Mouse (Mus musculus): Measurements from ENCODE around the gene Jam2. TPM values are rescaled to one million over a fixed set of nuclear protein-coding genes. Genes with fewer than 3 reads are reported as not detected.
A peak's percentile ranks its signal among the peaks of the same experiment; 100 is the strongest.

Gene Jam2
- polyA plus RNA-seq, 1 experiment from 2014 or later = 14.6 TPM

DNA sequence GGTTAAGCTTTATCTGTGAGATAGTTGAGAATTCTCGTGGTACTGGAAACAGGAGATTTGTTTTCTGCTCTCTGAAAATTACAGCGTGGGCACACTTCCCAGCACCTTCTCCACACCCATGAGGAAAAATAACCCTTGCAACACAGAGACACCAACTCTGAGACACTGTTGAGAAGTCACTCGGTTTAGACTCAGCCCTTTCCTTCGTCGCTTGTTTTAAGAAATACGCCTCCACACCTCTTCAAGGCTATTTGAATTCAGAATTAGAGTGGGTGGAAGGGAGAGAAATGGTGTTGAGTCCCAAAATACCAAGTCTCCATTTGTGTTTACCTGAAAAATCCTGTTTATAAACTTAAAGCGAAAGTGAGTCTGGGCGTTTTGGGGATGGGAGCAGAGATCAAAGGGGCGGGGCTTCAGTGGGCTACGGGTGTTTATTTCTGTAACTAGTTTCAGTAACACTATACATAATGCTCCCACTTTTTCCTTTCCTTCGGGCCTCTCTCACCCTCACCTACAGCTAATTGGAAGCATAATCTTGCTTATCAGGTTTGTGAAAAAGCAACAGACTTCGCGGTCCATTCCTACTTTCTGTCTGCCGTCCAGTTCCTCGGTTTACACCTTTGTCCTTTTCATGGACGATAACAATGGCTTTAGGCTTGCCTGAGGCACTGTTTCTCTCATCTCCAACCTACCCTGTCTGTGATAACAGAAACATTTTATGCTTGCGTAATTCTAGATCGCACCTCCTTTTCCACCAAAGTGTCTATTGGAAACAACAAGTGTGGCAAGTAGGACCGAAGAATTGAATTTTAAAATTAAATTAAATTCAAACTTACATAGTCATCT, 4.1 kb upstream of the Jam2 start:
- no peak overlapping the region for H3K9ac ChIP-seq (ENCODE audit: low read length)
- H3K27ac ChIP-seq (ENCODE audit: low read length) = no peak overlapping the region
- no peaks in the 10 kb centered on the region for H3K9me3 ChIP-seq (ENCODE audit: control insufficient read depth, low read length)
- H3K4me2 ChIP-seq (ENCODE audit: low read depth, low read length) = no peak overlapping the region
- no peaks in the 10 kb centered on the region; the same call in 1 of the 2 replicates for H3K4me1 ChIP-seq (replicated peaks; ENCODE audit: control insufficient read depth, insufficient read depth, low read length)
- peaks cover 3% of the 10 kb centered on the region; the same call in 1 of the 2 replicates for H3K27me3 ChIP-seq (ENCODE audit: control insufficient read depth, insufficient read depth, low read depth, low read length)
- no peak overlapping the region for H3K4me3 ChIP-seq (ENCODE audit: low read length)
- no peaks in the 10 kb centered on the region for H3K36me3 ChIP-seq (ENCODE audit: control insufficient read depth, insufficient read depth, low read length)
- WGBS = 79% methylated on average over 19 of the region's 19 CpGs
- ATAC-seq (ENCODE audit: low read depth) = no peak

DNA sequence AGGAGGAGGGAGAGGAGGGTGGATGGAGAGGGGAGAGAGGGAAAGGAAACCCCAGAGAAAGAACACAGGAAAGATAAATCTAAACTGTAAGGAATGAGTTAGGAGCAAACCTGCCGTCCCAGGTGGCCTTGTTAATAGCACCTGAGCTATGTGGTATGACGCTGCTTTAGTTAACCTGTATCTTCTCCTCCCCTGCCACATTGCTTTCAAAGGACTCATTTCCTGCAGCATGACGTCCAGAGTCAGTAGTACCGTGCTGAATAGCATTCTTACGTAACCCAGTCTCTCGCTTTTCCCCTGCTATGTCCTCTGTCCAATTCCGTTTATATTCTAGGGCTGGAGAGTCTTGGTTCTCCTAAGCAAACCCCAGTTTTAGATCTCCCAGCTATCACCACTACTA, 3.0 kb upstream of the Jam2 start:
- Histone ChIP-seq H3K27ac (ENCODE audit: low read length) (no peak overlapping the region), H3K9ac (ENCODE audit: low read length) (no peak overlapping the region), H3K4me2 (ENCODE audit: low read depth, low read length) (no peak overlapping the region), H3K9me3 (ENCODE audit: control insufficient read depth, low read length) (no peaks in the 10 kb centered on the region), H3K4me1 (replicated peaks; ENCODE audit: control insufficient read depth, insufficient read depth, low read length) (no peaks in the 10 kb centered on the region; the same call in 1 of the 2 replicates), H3K36me3 (ENCODE audit: control insufficient read depth, insufficient read depth, low read length) (no peaks in the 10 kb centered on the region), H3K27me3 (ENCODE audit: control insufficient read depth, insufficient read depth, low read depth, low read length) (peaks cover 6% of the 10 kb centered on the region; the same call in 1 of the 2 replicates), H3K4me3 (ENCODE audit: low read length) (no peak overlapping the region)
- WGBS = 71% methylated on average over 7 of the region's 7 CpGs
- no peak for ATAC-seq (ENCODE audit: low read depth)

- no peak overlapping the region for H3K4me3 ChIP-seq (ENCODE audit: low read length)
- ATAC-seq (ENCODE audit: low read depth) = no peak
- no peak overlapping the region for H3K9ac ChIP-seq (ENCODE audit: low read length)
- H3K4me2 ChIP-seq (ENCODE audit: low read depth, low read length) = no peak overlapping the region
- H3K4me1 ChIP-seq (replicated peaks; ENCODE audit: control insufficient read depth, insufficient read depth, low read length) = no peaks in the 10 kb centered on the region; the same call in 1 of the 2 replicates
- no peaks in the 10 kb centered on the region for H3K36me3 ChIP-seq (ENCODE audit: control insufficient read depth, insufficient read depth, low read length)
- no peaks in the 10 kb centered on the region for H3K9me3 ChIP-seq (ENCODE audit: control insufficient read depth, low read length)
- 74% methylated on average over 2 of the region's 2 CpGs for WGBS
- peaks cover 6% of the 10 kb centered on the region; the same call in 1 of the 2 replicates for H3K27me3 ChIP-seq (ENCODE audit: control insufficient read depth, insufficient read depth, low read depth, low read length)
- H3K27ac ChIP-seq (ENCODE audit: low read length) = no peak overlapping the region
Measured at GRCm38 (mm10) chr16:84771461-84771860, 2.5 kb upstream of the Jam2 start.

- WGBS = 33% methylated on average over 8 of the region's 8 CpGs
- no peaks in the 10 kb centered on the region for H3K9me3 ChIP-seq (ENCODE audit: control insufficient read depth, low read length)
- H3K4me2 ChIP-seq (ENCODE audit: low read depth, low read length) = no peak overlapping the region
- H3K9ac ChIP-seq (ENCODE audit: low read length) = no peak overlapping the region
- H3K36me3 ChIP-seq (ENCODE audit: control insufficient read depth, insufficient read depth, low read length) = no peaks in the 10 kb centered on the region
- no peak for ATAC-seq (ENCODE audit: low read depth)
- H3K4me1 ChIP-seq (replicated peaks; ENCODE audit: control insufficient read depth, insufficient read depth, low read length) = no peaks in the 10 kb centered on the region; the same call in 1 of the 2 replicates
- no peak overlapping the region for H3K27ac ChIP-seq (ENCODE audit: low read length)
- H3K4me3 ChIP-seq (ENCODE audit: low read length) = no peak overlapping the region
- H3K27me3 ChIP-seq (ENCODE audit: control insufficient read depth, insufficient read depth, low read depth, low read length) = peaks cover 6% of the 10 kb centered on the region; the same call in 1 of the 2 replicates
Measured at GRCm38 (mm10) chr16:84772496-84773267, 1.2 kb upstream of the Jam2 start.

DNA sequence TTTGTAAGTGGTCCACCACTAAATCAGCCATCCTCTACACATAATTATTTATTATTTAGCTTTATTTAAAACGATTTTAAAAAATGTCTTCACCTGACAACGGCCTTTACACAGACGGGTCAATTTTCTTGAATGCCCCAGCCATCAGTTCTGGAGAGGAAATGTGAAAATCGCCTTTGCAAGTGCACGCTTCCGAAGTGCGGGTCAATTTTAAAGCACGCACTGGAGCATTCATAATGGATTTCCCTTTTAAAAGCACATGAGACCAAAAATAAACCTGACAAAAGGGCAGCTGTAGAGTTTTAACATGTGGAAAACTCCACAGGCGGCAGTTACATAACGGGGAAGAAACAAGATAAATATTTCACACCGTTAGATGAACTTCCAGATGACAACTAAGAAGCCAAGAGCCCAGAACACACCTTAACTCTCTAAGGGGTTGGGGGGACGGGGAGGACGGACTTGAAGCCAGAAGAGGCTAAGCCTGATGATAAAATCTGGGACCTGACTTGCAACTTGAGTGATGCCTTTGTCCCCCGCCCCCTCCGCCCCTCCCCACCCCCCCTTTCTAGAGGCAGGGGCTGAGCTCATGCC, 558 bp upstream of the Jam2 start:
- H3K9ac ChIP-seq (ENCODE audit: low read length) = peak overlapping the region; percentile 73
- peak overlapping the region; percentile 94 for H3K4me2 ChIP-seq (ENCODE audit: low read depth, low read length)
- 3% methylated on average over 15 of the region's 15 CpGs for WGBS
- no peak overlapping the region for H3K27ac ChIP-seq (ENCODE audit: low read length)
- peak overlapping the region; percentile 69 for H3K4me3 ChIP-seq (ENCODE audit: low read length)
- peaks cover 6% of the 10 kb centered on the region; the same call in 1 of the 2 replicates for H3K27me3 ChIP-seq (ENCODE audit: control insufficient read depth, insufficient read depth, low read depth, low read length)
- no peaks in the 10 kb centered on the region for H3K36me3 ChIP-seq (ENCODE audit: control insufficient read depth, insufficient read depth, low read length)
- H3K4me1 ChIP-seq (replicated peaks; ENCODE audit: control insufficient read depth, insufficient read depth, low read length) = no peaks in the 10 kb centered on the region; the same call in 1 of the 2 replicates
- no peak for ATAC-seq (ENCODE audit: low read depth)
- H3K9me3 ChIP-seq (ENCODE audit: control insufficient read depth, low read length) = no peaks in the 10 kb centered on the region

GRCm38 (mm10) chr16:84774761-84775231, 873 bp downstream of the Jam2 start:
- H3K9me3 ChIP-seq (ENCODE audit: control insufficient read depth, low read length) = no peaks in the 10 kb centered on the region
- no peaks in the 10 kb centered on the region; the same call in 1 of the 2 replicates for H3K4me1 ChIP-seq (replicated peaks; ENCODE audit: control insufficient read depth, insufficient read depth, low read length)
- WGBS = 1% methylated on average over 23 of the region's 23 CpGs
- no peak for ATAC-seq (ENCODE audit: low read depth)
- peak overlapping the region; percentile 94 for H3K4me2 ChIP-seq (ENCODE audit: low read depth, low read length)
- peak overlapping the region; percentile 69 for H3K4me3 ChIP-seq (ENCODE audit: low read length)
- peaks cover 6% of the 10 kb centered on the region; the same call in 1 of the 2 replicates for H3K27me3 ChIP-seq (ENCODE audit: control insufficient read depth, insufficient read depth, low read depth, low read length)
- H3K27ac ChIP-seq (ENCODE audit: low read length) = peak overlapping the region; percentile 57
- peak overlapping the region; percentile 73 for H3K9ac ChIP-seq (ENCODE audit: low read length)
- H3K36me3 ChIP-seq (ENCODE audit: control insufficient read depth, insufficient read depth, low read length) = no peaks in the 10 kb centered on the region

- Histone ChIP-seq H3K27me3 (ENCODE audit: control insufficient read depth, insufficient read depth, low read depth, low read length) (peaks cover 6% of the 10 kb centered on the region; the same call in 1 of the 2 replicates), H3K9me3 (ENCODE audit: control insufficient read depth, low read length) (no peaks in the 10 kb centered on the region)
- no peak for ATAC-seq (ENCODE audit: low read depth)
Measured at GRCm38 (mm10) chr16:84775356-84775755, 1.4 kb downstream of the Jam2 start.

GRCm38 (mm10) chr16:84776089-84776784, 2.3 kb downstream of the Jam2 start:
- Histone ChIP-seq H3K9ac (ENCODE audit: low read length) (no peak overlapping the region), H3K4me1 (replicated peaks; ENCODE audit: control insufficient read depth, insufficient read depth, low read length) (no peaks in the 10 kb centered on the region; the same call in 1 of the 2 replicates), H3K36me3 (ENCODE audit: control insufficient read depth, insufficient read depth, low read length) (no peaks in the 10 kb centered on the region), H3K27ac (ENCODE audit: low read length) (no peak overlapping the region), H3K9me3 (ENCODE audit: control insufficient read depth, low read length) (no peaks in the 10 kb centered on the region), H3K27me3 (ENCODE audit: control insufficient read depth, insufficient read depth, low read depth, low read length) (peaks cover 6% of the 10 kb centered on the region; the same call in 1 of the 2 replicates), H3K4me2 (ENCODE audit: low read depth, low read length) (peak overlapping the region; percentile 94), H3K4me3 (ENCODE audit: low read length) (no peak overlapping the region)
- ATAC-seq (ENCODE audit: low read depth) = no peak
- WGBS = 50% methylated on average over 7 of the region's 7 CpGs

More at GRCm38 (mm10) chr16:84775356-84775755, 1.4 kb downstream of the Jam2 start:
- peak overlapping the region; percentile 94 for H3K4me2 ChIP-seq (ENCODE audit: low read depth, low read length)
- no peaks in the 10 kb centered on the region; the same call in 1 of the 2 replicates for H3K4me1 ChIP-seq (replicated peaks; ENCODE audit: control insufficient read depth, insufficient read depth, low read length)
- no peak overlapping the region for H3K27ac ChIP-seq (ENCODE audit: low read length)
- peak overlapping the region; percentile 69 for H3K4me3 ChIP-seq (ENCODE audit: low read length)
- H3K9ac ChIP-seq (ENCODE audit: low read length) = no peak overlapping the region; the same call in 1 of the 2 replicates
- WGBS = 28% methylated on average over 11 of the region's 11 CpGs
- no peaks in the 10 kb centered on the region for H3K36me3 ChIP-seq (ENCODE audit: control insufficient read depth, insufficient read depth, low read length)
